Mouse (Mus musculus): Measurements from ENCODE around the gene Edn2.

Edn2 gene

GRCm38 (mm10) chr4:120161166-120161949 lies at the start of gene Edn2:
Gene Edn2, plus strand, starts transcription at chr4:120161206.
- ChIA-PET POLR2A (interaction anchor here in 2 of 4 experiments (0.8 to 2.0 kb wide), 3 partner anchors 12 to 25 kb away, joined by 3 to 4 read pairs (median 3); no protein-coding TSS in a partner anchor), CTCF (interaction anchor here in 2 of 4 experiments (1.0 to 2.3 kb wide), 8 partner anchors 12 to 539 kb away, joined by 3 to 9 read pairs (median 4); no protein-coding TSS in a partner anchor)

GRCm38 (mm10) chr4:120115516-120115915 lies 45.5 kb upstream of the Edn2 start:
- ChIA-PET CTCF (interaction anchor here in 2 of 4 experiments (0.6 to 1.3 kb wide), 3 partner anchors 11 to 74 kb away, joined by 3 to 5 read pairs (median 3); no protein-coding TSS in a partner anchor), POLR2A (interaction anchor here in 2 of 4 experiments (0.7 to 1.3 kb wide), 2 partner anchors 19 to 230 kb away, joined by 3 to 4 read pairs; no protein-coding TSS in a partner anchor)

DNA sequence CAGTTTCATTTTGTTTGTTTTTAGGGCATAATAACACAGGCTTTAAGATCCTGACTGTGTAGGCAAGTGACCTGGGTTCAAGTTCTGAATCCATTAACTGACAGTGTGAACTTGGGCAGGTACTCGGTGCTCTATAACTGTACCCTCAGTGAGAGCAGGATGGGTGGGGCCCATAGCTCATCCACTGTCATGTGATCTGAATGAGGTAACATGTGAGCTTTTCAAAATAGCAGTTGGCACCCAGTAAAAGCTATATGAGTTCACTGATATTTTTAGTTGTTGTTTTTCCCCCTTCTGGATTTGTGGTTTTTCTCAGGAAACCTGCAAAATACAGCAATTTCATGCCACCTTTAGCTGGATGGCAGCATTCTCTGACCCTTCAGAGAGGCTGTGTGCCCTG lies 44.7 kb upstream of the Edn2 start:
- ChIA-PET CTCF (interaction anchor here in 2 of 4 experiments (0.6 to 0.8 kb wide), 2 partner anchors 12 to 73 kb away, joined by 3 to 4 read pairs; no protein-coding TSS in a partner anchor), POLR2A (interaction anchor here in 1 of 4 experiments (0.5 kb wide), 1 partner anchor 633 kb away, joined by 7 read pairs; no protein-coding TSS in a partner anchor)

- ChIA-PET POLR2A (no interaction called here), CTCF (interaction anchor here in 3 of 4 experiments (0.5 to 1.6 kb wide), 5 partner anchors 14 to 225 kb away, joined by 3 to 4 read pairs (median 3); no protein-coding TSS in a partner anchor)
These were observed 40.7 kb upstream of the Edn2 start for GRCm38 (mm10) chr4:120120276-120120675.

DNA sequence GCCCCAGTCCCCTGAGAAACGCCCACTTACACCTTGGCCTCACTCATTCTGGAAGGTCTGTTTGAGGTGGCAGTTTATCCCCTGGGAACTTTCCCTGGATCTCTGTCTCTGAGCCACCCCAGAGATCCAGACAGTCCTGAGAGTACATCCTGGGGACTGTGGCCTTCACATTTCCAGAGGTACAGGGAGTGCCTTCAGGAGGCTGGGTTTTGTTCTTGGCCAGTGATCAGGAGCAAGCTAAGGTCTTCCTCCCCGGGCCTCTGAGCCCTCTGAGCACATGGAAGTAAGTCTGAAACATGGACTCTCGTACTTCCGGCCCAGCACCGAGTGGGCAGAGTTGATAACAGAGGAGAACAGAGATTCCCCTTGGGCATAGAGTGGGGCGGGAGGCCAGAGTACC lies 36.4 kb upstream of the Edn2 start:
- ChIA-PET POLR2A (no interaction called here), CTCF (no interaction called here)

DNA sequence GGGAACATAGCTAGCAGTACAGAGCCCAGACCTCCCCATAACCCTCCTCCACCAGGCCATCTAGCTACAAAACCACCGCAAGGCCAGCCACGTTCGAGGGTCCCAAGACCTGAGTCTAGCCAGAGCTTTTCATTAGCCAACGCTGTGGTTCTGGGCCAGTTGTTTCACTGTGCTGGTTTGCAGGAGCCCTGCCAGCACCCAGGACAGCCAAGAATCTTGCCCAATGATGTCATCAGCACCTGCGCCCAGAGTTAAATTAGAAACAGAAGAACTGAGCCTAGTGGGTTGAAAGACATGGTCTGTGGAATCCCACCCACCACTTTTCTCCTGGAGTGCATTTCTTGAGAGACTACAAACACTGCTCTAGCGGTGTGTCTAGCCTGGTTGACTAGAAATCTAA lies 35.0 kb upstream of the Edn2 start:
- CTCF ChIA-PET: interaction anchor here in 3 of 4 experiments (0.5 to 0.8 kb wide), 4 partner anchors 21 to 459 kb away, joined by 3 to 5 read pairs (median 3); no protein-coding TSS in a partner anchor

DNA sequence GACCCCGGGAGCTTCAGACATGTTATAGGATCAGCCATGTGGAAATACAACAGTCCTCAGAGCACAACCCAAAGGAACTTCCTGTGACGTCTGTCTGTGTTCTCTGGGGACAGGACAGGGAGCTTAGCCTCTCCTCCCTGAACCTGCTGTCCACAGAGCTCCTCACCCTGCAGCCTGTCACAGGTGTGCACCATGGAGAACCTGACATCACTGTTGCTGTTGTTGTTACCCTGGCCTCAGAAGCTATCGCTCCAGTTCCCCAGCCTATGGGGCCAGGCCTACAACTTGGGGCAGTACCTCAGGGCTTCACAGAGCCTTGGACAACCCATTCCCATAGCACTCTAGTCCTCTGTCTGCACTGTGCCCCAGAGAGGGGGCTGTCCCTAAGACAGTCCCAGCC lies 33.7 kb upstream of the Edn2 start:
- POLR2A ChIA-PET: interaction anchor here in 1 of 4 experiments (1.5 kb wide), 1 partner anchor 180 kb away, joined by 3 read pairs; no protein-coding TSS in a partner anchor

More for the DNA sequence above, 35.0 kb upstream of the Edn2 start:
- POLR2A ChIA-PET: interaction anchor here in 2 of 4 experiments (0.5 to 0.7 kb wide), 2 partner anchors 152 to 168 kb away, joined by 5 to 7 read pairs; no protein-coding TSS in a partner anchor

DNA sequence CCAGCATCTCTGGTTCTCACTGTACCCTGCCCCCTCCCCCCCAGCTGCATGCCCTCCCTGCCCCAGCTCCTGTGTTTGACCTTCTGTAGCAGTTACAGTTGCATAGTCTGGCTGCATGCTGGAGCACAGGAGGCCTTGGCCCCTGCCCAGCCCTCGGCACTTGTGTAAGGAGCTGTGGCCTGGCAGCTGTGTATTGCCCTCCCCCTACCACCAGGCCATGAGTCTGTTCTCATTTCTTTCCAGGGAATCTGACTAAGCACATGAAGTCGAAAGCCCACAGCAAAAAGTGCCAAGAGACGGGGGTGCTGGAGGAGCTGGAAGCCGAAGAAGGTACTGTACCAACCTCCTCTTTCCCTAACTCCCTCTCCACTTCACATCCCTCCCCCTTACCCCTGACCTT lies 33.0 kb upstream of the Edn2 start:
- ChIA-PET POLR2A (interaction anchor here in 1 of 4 experiments (1.5 kb wide), 1 partner anchor 181 kb away, joined by 3 read pairs; no protein-coding TSS in a partner anchor), CTCF (interaction anchor here in 2 of 4 experiments (0.6 kb wide), 2 partner anchors 372 to 880 kb away, joined by 3 to 4 read pairs; no protein-coding TSS in a partner anchor)

More for the DNA sequence above, 33.7 kb upstream of the Edn2 start:
- CTCF ChIA-PET: interaction anchor here in 2 of 4 experiments (0.5 to 0.6 kb wide), 2 partner anchors 23 to 880 kb away, joined by 3 to 4 read pairs; no protein-coding TSS in a partner anchor

GRCm38 (mm10) chr4:120129233-120129885 lies 31.6 kb upstream of the Edn2 start:
- CTCF ChIA-PET: interaction anchor here (0.6 to 1.2 kb wide), 27 partner anchors 14 to 1996 kb away, joined by 3 to 14 read pairs (median 4); no protein-coding TSS in a partner anchor
- POLR2A ChIA-PET: interaction anchor here in 2 of 4 experiments (0.6 to 0.7 kb wide), 5 partner anchors 22 to 1119 kb away, joined by 3 to 6 read pairs (median 3); no protein-coding TSS in a partner anchor

GRCm38 (mm10) chr4:120130926-120131325 lies 30.1 kb upstream of the Edn2 start:
- ChIA-PET CTCF (interaction anchor here in 1 of 4 experiments (0.6 kb wide), 1 partner anchor 44 kb away, joined by 4 read pairs; no protein-coding TSS in a partner anchor), POLR2A (no interaction called here)

- ChIA-PET CTCF (interaction anchor here in 2 of 4 experiments (1.1 to 1.7 kb wide), 2 partner anchors 17 to 27 kb away, joined by 3 to 6 read pairs; no protein-coding TSS in a partner anchor), POLR2A (interaction anchor here in 2 of 4 experiments (1.0 to 1.4 kb wide), 2 partner anchors 58 to 398 kb away, joined by 3 to 5 read pairs; partner anchors contain the start of gene Hivep3 (in 1 of the 2))
These were observed 29.4 kb upstream of the Edn2 start for GRCm38 (mm10) chr4:120131441-120132220.

GRCm38 (mm10) chr4:120134223-120134622 lies 26.8 kb upstream of the Edn2 start:
- ChIA-PET POLR2A (interaction anchor here in 3 of 4 experiments (0.6 to 1.6 kb wide), 3 partner anchors 14 to 375 kb away, joined by 3 to 6 read pairs (median 5); no protein-coding TSS in a partner anchor), CTCF (interaction anchor here in 3 of 4 experiments (0.5 to 1.3 kb wide), 10 partner anchors 8 to 173 kb away, joined by 3 to 5 read pairs (median 4); no protein-coding TSS in a partner anchor)

DNA sequence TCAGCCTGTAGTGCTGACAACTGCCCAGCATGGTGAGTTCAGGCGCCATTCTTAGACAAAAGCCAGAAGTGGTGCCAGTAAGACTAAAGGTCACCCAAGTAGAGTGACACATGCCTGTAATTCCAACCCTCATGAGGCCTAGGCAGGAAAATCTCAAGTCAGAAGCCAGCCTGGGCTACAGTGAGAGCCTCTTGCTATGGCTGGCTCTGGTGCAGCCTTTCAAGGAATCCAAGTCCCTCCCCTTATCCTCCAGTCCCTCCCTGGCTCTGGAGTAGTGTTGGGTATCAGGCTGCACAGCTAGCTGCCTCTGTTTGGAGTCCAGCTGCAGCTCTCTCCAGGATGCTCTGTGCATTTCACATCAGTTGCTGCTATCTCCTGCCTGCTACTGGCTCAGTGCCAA lies 19.2 kb upstream of the Edn2 start:
- POLR2A ChIA-PET: no interaction called here

GRCm38 (mm10) chr4:120142905-120143304 lies 18.1 kb upstream of the Edn2 start:
- ChIA-PET POLR2A (no interaction called here), CTCF (interaction anchor here in 2 of 4 experiments (0.5 to 0.6 kb wide), 3 partner anchors 9 to 829 kb away, joined by 3 to 8 read pairs (median 3); no protein-coding TSS in a partner anchor)

More for the DNA sequence above, 19.2 kb upstream of the Edn2 start:
- CTCF ChIA-PET: no interaction called here

DNA sequence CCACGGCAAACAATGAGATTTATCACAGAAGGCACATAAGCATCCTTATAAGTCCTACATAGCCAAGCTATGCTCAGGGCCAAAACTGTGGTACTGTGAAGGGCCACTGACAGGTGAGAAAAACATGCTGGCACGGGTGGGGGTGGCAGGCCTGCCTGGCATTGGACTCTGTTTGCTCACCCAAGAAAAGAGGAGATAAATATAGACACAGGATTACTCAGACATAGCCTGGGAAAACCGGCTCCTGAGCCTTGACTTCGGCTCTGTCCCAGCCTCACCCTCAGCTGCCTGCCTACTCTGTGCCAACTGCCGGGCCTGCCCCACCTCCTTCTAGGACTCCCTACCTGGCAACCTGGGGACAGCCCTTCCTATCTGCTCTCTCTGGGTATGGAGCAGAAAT lies 16.7 kb upstream of the Edn2 start:
- CTCF ChIA-PET: no interaction called here
- POLR2A ChIA-PET: no interaction called here

DNA sequence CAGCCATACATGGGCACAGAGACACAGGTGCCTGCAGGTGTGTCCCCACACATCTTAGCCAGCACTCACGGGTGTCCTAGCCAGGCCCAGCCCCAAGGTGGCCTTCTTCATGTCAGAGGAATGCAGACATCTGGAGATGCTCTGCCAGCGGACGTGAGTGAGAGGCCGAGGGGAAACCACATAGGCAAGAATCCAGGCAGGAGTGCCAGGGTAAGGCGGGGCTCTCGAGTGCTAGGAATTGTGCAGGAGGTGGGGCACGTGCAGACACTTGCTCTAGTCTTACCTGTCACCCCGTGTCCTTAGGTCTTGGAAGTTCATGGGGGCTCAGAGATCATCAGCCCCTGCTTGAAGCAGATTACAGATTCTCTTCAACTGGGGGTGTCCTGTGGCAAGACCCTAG lies 15.1 kb upstream of the Edn2 start:
- ChIA-PET CTCF (no interaction called here), POLR2A (no interaction called here)

GRCm38 (mm10) chr4:120148291-120149141 lies 12.5 kb upstream of the Edn2 start:
- CTCF ChIA-PET: interaction anchor here (0.5 to 2.2 kb wide), 23 partner anchors 10 to 1949 kb away, joined by 3 to 18 read pairs (median 4); partner anchors contain the start of gene Edn2 (in 2 of the 4)
- POLR2A ChIA-PET: interaction anchor here in 2 of 4 experiments (0.8 to 1.2 kb wide), 3 partner anchors 14 to 421 kb away, joined by 3 to 5 read pairs (median 3); partner anchors contain the start of gene Ctps (in 1 of the 2)
